Mouse (Mus musculus) stomach, postnatal 0 days (tissue): ENCODE data around the gene Sap25.

Experiments used
- CTCF ChIP-seq: IDR thresholded peaks from 2 replicates; pipeline ENCODE4 v1.5.1; 2016; ENCODE audit warnings: antibody characterized with exemption, low read depth, mild to moderate bottlenecking, moderate library complexity
- EP300 ChIP-seq: optimal IDR thresholded peaks from 2 replicates; pipeline ENCODE3; 2016; ENCODE audit warnings: antibody characterized with exemption

GRCm38 (mm10) chr5:137610056-137610455 lies 31.1 kb upstream of the Sap25 start:
- TF ChIP-seq CTCF = no peak
- no peak for TF ChIP-seq EP300
